Mouse (Mus musculus): ENCODE data around the gene Zfp281. TPM values are rescaled to one million over a fixed set of nuclear protein-coding genes. Genes with fewer than 3 reads are reported as not detected.

Zfp281 gene
- polyA plus RNA-seq, 1 experiment from 2014 or later = 23.9 TPM

DNA sequence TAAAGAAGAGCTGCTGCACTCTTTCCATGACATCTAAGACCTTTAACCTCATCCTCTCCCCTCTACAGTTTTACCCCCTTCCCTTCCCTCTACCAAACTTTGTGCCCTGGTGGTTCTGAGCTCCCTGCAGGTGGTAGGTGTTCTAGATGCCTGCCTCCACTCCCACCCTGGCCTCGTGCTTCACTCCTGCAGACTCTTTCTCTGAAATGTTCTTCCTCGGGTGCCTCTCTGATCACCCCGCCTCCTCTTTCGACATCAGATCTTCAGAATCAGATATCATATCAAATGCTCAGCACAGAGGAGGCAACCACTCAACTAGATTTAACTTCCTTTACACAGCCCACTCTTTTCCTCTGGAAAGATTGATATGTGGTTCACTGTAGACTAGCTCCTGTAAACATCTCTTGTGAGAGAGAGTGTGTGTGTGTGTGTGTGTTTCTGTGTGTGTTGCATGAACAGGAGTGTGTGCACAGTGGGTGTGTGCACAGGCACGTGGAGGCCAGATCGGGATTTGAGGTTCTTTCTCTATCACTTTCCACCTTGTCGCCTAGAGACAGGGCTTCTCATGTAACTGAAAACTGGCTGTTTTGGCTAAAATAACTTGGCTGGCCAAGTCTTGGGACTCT lies 7.4 kb upstream of the Zfp281 start:
- Histone ChIP-seq H3K9ac (no peak overlapping the region), H3K36me3 (replicated peaks) (no peaks in the 10 kb centered on the region), H3K4me3 (no peak overlapping the region), H3K4me2 (no peak overlapping the region), H3K27me3 (replicated peaks) (no peaks in the 10 kb centered on the region), H3K9me3 (no peaks in the 10 kb centered on the region), H3K4me1 (0 out of 2 replicates have a peak, but pooled peaks cover 2% of the 10 kb centered on the region), H3K27ac (no peak overlapping the region)
- WGBS = 84% methylated on average over 7 of the region's 7 CpGs
- ATAC-seq (replicated peaks) = no peak

DNA sequence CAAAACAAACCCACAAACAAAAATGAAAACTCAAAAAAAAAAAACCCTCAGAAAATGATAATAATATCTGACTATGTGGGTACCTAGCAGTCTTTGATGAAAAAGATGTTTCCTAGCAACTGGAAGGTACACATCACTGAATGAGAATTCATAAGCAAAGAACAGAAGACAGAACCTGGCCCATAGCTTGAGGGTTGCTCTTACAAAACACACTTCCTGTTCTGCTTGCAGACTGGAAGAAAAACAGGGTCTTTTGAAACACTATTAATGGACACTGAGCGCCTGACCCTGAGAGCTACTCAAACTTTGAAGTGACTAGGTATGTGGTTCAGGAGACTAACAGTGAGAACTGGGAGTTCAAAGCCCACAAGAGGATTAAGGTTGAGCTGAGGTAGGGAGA lies 6.1 kb upstream of the Zfp281 start:
- ATAC-seq (replicated peaks) = no peak
- Histone ChIP-seq H3K27ac (no peak overlapping the region), H3K9ac (no peak overlapping the region), H3K36me3 (replicated peaks) (no peaks in the 10 kb centered on the region), H3K9me3 (no peaks in the 10 kb centered on the region), H3K4me1 (0 out of 2 replicates have a peak, but pooled peaks cover 2% of the 10 kb centered on the region), H3K4me3 (no peak overlapping the region), H3K4me2 (no peak overlapping the region), H3K27me3 (replicated peaks) (no peaks in the 10 kb centered on the region)
- WGBS = 91% methylated on average over 1 of the region's 1 CpGs

DNA sequence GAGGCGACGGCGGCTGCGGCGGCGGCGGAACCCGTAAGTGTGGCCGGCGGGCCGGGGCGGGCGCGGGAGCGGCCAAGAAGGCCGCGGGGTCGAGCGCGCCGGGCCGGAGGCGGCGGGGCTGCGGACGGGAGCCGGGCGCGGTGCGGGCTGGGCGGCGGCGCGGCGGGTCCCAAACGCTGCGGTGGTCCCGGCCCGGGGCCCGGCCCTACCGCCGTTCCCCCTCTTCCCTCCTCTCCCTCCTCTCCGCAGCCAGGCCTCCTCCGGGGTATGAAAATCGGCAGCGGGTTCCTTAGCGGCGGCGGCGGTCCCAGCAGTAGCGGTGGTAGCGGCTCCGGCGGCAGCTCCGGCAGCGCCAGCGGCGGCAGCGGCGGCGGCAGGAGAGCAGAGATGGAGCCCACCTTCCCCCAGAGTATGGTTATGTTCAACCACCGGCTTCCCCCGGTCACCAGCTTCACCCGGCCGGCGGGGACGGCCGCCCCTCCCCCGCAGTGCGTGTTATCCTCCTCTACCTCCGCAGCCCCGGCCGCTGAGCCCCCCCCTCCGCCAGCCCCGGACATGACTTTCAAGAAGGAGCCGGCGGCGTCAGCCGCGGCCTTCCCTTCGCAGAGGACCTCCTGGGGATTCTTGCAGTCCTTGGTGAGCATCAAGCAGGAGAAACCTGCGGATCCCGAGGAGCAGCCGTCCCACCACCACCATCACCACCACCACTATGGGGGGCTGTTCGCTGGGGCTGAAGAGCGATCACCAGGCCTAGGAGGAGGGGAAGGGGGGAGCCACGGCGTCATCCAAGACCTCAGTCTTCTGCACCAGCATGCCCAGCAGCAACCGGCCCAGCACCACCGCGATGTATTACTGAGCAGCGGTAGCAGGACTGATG lies 556 bp downstream of the Zfp281 start:
- peaks cover 38% of the 10 kb centered on the region for H3K4me1 ChIP-seq
- peak overlapping the region; percentile 72 for H3K4me3 ChIP-seq
- no peaks in the 10 kb centered on the region for H3K27me3 ChIP-seq (replicated peaks)
- under 1% methylated on average over 86 of the region's 92 CpGs for WGBS
- H3K36me3 ChIP-seq (replicated peaks) = peaks cover 17% of the 10 kb centered on the region
- peak overlapping the region; percentile 81 for H3K4me2 ChIP-seq
- H3K27ac ChIP-seq = peak overlapping the region; percentile 96
- peak; percentile 76 for ATAC-seq (replicated peaks)
- H3K9me3 ChIP-seq = no peaks in the 10 kb centered on the region
- peak overlapping the region; percentile 96 for H3K9ac ChIP-seq

DNA sequence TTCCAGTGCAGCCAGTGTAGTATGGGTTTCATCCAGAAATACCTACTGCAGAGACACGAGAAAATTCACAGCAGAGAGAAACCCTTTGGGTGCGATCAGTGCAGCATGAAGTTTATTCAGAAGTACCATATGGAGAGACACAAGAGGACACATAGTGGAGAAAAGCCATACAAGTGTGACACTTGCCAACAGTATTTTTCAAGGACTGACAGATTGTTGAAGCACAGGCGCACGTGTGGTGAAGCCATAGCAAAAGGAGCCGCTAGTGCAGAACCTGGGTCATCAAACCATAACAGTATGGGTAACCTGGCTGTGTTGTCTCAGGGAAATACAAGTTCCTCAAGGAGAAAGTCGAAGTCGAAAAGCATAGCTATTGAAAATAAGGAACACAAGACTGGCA lies 1.4 kb downstream of the Zfp281 start:
- 93% methylated on average over 7 of the region's 7 CpGs for WGBS
- Histone ChIP-seq H3K4me1 (peaks cover 38% of the 10 kb centered on the region), H3K27ac (0 out of 2 replicates have a peak overlapping the region, but pooled peaks have one; percentile 96), H3K4me2 (peak overlapping the region; percentile 81), H3K4me3 (peak overlapping the region; percentile 72), H3K27me3 (replicated peaks) (no peaks in the 10 kb centered on the region), H3K9ac (peak overlapping the region; percentile 96), H3K9me3 (no peaks in the 10 kb centered on the region), H3K36me3 (replicated peaks) (peaks cover 17% of the 10 kb centered on the region)
- no peak for ATAC-seq (replicated peaks)

DNA sequence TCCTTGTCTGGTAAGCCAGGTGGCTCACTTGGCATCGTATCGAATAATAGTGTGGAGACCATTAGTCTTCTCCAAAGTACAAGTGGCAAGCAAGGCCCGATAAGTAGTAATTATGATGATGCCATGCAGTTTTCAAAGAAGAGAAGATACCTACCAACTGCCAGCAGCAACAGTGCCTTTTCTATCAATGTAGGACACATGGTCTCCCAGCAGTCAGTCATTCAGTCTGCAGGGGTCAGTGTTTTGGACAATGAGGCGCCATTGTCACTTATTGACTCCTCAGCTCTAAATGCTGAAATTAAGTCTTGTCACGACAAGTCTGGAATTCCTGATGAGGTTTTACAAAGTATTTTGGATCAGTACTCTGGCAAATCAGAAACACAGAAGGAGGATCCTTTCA lies 2.1 kb downstream of the Zfp281 start:
- Histone ChIP-seq H3K4me1 (peaks cover 38% of the 10 kb centered on the region), H3K36me3 (replicated peaks) (peaks cover 17% of the 10 kb centered on the region), H3K9ac (no peak overlapping the region), H3K9me3 (no peaks in the 10 kb centered on the region), H3K4me2 (peak overlapping the region; percentile 81; the same call in 1 of the 2 replicates), H3K4me3 (peak overlapping the region; percentile 72; the same call in 1 of the 2 replicates), H3K27ac (no peak overlapping the region), H3K27me3 (replicated peaks) (no peaks in the 10 kb centered on the region)
- 92% methylated on average over 5 of the region's 5 CpGs for WGBS
- no peak for ATAC-seq (replicated peaks)

DNA sequence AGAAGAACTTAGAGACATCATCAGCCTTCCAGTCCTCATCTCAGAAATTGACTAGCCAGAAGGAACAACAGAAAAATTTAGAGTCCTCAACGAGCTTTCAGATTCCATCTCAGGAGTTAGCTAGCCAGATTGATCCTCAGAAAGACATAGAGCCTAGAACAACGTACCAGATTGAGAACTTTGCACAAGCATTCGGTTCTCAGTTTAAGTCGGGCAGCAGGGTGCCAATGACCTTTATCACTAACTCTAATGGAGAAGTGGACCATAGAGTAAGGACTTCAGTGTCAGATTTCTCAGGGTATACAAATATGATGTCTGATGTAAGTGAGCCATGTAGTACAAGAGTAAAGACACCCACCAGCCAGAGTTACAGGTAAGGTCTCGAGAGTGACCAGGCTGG lies 2.9 kb downstream of the Zfp281 start:
- no peak for ATAC-seq (replicated peaks)
- Histone ChIP-seq H3K27me3 (replicated peaks) (no peaks in the 10 kb centered on the region), H3K36me3 (replicated peaks) (peaks cover 17% of the 10 kb centered on the region), H3K27ac (no peak overlapping the region), H3K4me1 (peaks cover 38% of the 10 kb centered on the region), H3K4me2 (peak overlapping the region; percentile 81), H3K9me3 (no peaks in the 10 kb centered on the region), H3K9ac (no peak overlapping the region), H3K4me3 (0 out of 2 replicates have a peak overlapping the region, but pooled peaks have one; percentile 5)
- 88% methylated on average over 5 of the region's 5 CpGs for WGBS

DNA sequence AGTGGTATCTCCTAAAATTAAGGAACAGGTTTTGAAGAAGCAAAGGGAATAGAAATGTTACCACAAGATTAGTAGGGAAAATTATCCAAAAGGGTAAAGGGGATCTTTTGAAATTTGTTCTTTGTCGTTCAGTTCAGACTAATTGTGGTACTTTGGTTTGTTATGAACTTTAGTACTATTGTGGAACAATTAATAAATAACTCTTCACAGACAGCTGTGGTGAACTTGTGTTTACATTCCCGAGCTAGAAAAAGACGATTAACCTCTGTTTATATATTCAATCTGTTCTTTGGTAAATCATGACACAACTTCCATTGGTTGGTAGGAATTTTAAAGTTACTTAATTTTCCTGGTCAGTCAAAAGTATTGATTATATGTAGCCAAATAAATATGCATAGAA lies 8.2 kb downstream of the Zfp281 start:
- Histone ChIP-seq H3K36me3 (replicated peaks) (no peaks in the 10 kb centered on the region), H3K4me2 (no peak overlapping the region), H3K9ac (no peak overlapping the region), H3K27me3 (replicated peaks) (no peaks in the 10 kb centered on the region), H3K4me3 (no peak overlapping the region), H3K4me1 (peaks cover 11% of the 10 kb centered on the region), H3K9me3 (no peaks in the 10 kb centered on the region), H3K27ac (no peak overlapping the region)
- 91% methylated on average over 3 of the region's 3 CpGs for WGBS
- ATAC-seq (replicated peaks) = no peak

DNA sequence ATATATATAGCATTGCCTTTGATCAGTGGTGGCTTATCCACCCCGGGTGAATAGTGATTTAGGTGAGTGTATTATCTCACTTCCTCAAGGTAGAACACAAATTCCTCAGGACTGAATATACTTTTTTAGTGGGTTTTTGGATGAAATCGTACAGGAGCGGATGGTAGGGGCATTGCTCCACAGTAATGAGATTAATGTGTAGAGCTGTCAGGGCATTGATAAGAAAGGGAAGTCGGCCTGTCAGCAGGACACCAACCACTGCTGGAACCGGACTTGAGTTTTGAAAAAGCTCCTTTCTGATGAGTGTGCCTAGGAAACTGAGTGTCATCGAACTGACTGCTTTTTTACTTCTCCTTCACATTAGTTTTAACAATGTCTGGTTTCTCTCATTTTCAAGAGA lies 10.9 kb downstream of the Zfp281 start:
- Histone ChIP-seq H3K9me3 (no peaks in the 10 kb centered on the region), H3K4me3 (no peak overlapping the region), H3K27me3 (replicated peaks) (no peaks in the 10 kb centered on the region), H3K27ac (no peak overlapping the region), H3K9ac (no peak overlapping the region), H3K36me3 (replicated peaks) (no peaks in the 10 kb centered on the region), H3K4me1 (no peaks in the 10 kb centered on the region), H3K4me2 (no peak overlapping the region)
- WGBS = 75% methylated on average over 6 of the region's 6 CpGs
- ATAC-seq (replicated peaks) = no peak

DNA sequence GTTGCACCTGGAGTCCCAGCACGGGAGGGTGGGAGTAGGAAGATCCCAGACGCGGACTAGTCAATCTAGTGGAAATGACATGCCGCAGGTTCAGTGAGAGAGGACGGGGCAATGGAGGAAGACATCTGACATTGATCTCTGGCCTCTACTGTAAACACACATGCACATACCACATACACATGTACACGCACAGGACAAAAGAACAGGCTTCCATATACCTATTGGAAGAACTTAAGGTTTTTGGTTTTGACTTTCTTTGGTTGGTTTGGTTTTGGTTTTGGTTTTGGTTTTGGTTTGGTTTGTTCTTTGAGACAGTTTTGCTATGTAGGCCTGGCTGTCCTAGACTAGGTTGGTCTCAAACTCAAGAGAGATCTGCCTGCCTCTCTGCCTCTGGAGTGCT lies 12.2 kb downstream of the Zfp281 start:
- Histone ChIP-seq H3K36me3 (replicated peaks) (no peaks in the 10 kb centered on the region), H3K4me3 (no peak overlapping the region), H3K27ac (no peak overlapping the region), H3K9ac (no peak overlapping the region), H3K4me1 (no peaks in the 10 kb centered on the region), H3K4me2 (no peak overlapping the region), H3K27me3 (replicated peaks) (no peaks in the 10 kb centered on the region), H3K9me3 (no peaks in the 10 kb centered on the region)
- ATAC-seq (replicated peaks) = no peak
- 97% methylated on average over 6 of the region's 6 CpGs for WGBS

DNA sequence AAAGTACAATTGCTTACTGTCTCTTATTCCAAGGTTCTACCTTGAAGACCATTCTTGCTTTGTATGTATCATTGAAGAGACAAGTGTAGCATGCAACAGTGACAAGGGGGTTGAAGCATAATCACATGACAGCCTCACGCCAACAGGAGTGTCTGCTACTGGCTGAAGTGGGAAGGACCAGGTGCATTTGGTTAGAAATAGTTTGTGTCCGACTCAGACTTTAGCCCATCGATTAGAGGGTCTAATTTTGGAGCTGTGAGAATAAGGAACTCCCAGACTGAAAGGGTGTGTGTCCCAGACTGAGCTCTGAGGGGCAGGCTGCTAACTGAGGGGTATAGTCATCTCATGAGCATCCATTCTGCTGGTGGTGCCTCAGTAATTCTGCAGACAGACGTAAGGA lies 13.0 kb downstream of the Zfp281 start:
- WGBS = 94% methylated on average over 4 of the region's 4 CpGs

DNA sequence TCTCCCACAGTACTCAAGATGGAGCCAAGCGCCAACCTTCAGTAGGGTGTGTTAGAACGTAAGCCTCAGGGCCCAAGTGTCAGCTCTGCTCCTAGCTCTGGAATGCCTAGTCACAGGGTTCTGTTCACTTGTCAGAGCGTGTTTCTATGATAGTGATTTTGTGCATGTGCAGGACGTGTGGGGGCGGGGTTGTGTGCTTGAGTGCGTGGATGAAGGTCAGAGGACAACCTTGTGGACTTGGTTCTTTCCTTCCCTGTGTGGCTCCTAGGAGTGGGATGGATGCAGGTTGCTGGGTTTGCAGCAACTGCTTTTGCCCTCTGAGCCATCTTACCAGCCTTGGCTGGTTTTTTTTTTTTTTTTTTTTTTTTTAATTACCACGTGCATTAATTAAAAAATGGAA lies 13.5 kb downstream of the Zfp281 start:
- no peak overlapping the region for H3K9ac ChIP-seq
- H3K36me3 ChIP-seq (replicated peaks) = no peaks in the 10 kb centered on the region
- H3K4me1 ChIP-seq = no peaks in the 10 kb centered on the region
- no peaks in the 10 kb centered on the region for H3K9me3 ChIP-seq
- no peaks in the 10 kb centered on the region for H3K27me3 ChIP-seq (replicated peaks)
- no peak overlapping the region for H3K4me2 ChIP-seq
- no peak overlapping the region for H3K27ac ChIP-seq
- H3K4me3 ChIP-seq = no peak overlapping the region
- WGBS = 94% methylated on average over 7 of the region's 7 CpGs
- ATAC-seq (replicated peaks) = no peak

More for the DNA sequence above, 13.0 kb downstream of the Zfp281 start:
- H3K9me3 ChIP-seq = no peaks in the 10 kb centered on the region
- no peak overlapping the region for H3K4me2 ChIP-seq
- H3K27me3 ChIP-seq (replicated peaks) = no peaks in the 10 kb centered on the region
- no peaks in the 10 kb centered on the region for H3K4me1 ChIP-seq
- ATAC-seq (replicated peaks) = no peak
- no peak overlapping the region for H3K9ac ChIP-seq
- no peak overlapping the region for H3K4me3 ChIP-seq
- H3K36me3 ChIP-seq (replicated peaks) = no peaks in the 10 kb centered on the region
- no peak overlapping the region for H3K27ac ChIP-seq

DNA sequence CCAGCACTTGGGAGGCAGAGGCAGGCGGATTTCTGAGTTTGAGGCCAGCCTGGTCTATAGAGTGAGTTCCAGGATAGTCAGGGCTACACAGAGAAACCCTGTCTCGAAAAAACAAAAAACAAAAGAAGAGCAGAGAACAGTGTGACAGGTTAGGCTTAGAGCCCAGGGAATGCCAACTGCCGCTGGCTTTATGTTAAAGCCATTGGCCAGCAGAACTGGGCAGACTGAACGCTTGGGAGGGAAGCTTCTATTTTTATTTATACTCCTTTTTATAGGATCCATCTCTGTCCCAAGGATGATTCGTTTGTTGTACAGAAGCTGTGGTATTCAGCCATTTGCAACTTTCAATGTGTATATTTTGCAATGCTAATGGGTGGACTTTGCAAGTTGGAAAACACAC lies 14.0 kb downstream of the Zfp281 start:
- H3K27ac ChIP-seq = no peak overlapping the region
- no peaks in the 10 kb centered on the region for H3K9me3 ChIP-seq
- no peaks in the 10 kb centered on the region for H3K36me3 ChIP-seq (replicated peaks)
- H3K9ac ChIP-seq = no peak overlapping the region
- H3K4me3 ChIP-seq = no peak overlapping the region
- H3K4me1 ChIP-seq = no peaks in the 10 kb centered on the region
- WGBS = 88% methylated on average over 5 of the region's 5 CpGs
- no peaks in the 10 kb centered on the region for H3K27me3 ChIP-seq (replicated peaks)
- no peak for ATAC-seq (replicated peaks)
- H3K4me2 ChIP-seq = no peak overlapping the region

Measured in midbrain, embryonic 15.5 days (tissue).